Mouse (Mus musculus) erythroblast, embryonic 14.5 days (primary cell): ENCODE measurements around the gene Churc1.

Experiments used
- GATA1 ChIP-seq: IDR thresholded peaks from 2 replicates; pipeline ENCODE4 v1.6.1; 2012; ENCODE audit warnings: low read length, inconsistent platforms, mixed read lengths
- TAL1 ChIP-seq: IDR thresholded peaks from 3 replicates; pipeline ENCODE4 v1.6.1; 2012; ENCODE audit warnings: low read length, inconsistent platforms, mixed read lengths

GRCm38 (mm10) chr12:76779951-76780350 lies 14.6 kb downstream of the Churc1 start:
- TF ChIP-seq GATA1, result no peak
- no peak for TF ChIP-seq TAL1
